Mouse (Mus musculus) cerebral cortex, adult 2 months (tissue): Measurements from ENCODE around the gene Fam50a.

Source experiments
- WGBS: fragments of 180-500 bp; shearing (Covaris S2); methylation state at CpG from one replicate; pipeline ENCODE4 v1.1.7; 2018; 5-methylcytosine and 5-hydroxymethylcytosine counted together

Gene Fam50a

DNA sequence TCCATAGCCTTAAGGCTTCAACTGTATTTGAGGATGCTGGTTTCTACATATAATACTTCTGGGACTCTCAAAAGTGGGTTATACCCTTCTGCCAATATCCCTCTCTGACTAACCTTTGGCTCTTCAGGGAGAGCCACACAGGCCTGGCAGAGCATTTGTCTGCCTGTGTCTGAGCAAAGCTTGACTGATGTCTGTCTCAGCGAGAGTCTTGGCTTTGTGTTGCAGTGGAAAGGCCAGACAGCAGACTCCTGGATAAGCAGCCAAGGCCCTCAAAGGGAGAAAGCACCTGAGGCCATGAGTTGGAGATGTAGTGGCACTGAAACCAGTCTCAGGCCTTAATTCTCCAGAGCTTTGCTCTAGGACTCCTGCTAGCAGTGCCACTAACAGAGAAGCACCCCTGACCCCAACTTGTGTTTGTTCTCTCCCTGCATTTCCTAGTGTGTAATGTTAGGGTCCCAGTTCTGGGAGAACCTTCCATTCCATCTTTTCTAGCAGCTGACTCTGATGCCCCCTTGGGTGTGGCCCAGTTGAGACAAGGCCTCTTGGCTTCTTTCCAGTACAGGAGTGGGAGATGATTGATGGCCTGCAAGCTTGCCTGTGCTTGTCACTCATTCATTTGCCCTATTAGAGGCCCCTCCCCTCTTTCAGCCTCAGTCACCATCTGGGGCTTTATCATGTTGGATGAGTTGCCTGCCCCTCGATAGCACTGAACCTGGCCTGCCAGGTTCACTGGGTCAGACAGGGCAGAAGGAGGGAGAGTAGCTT, 17.5 kb downstream of the Fam50a start:
- whole genome bisulfite sequencing: 27% methylated on average over 1 of the region's 2 CpGs

GRCm38 (mm10) chrX:74352645-74353466, 40.0 kb downstream of the Fam50a start:
- 11% methylated on average over 13 of the region's 13 CpGs for WGBS

DNA sequence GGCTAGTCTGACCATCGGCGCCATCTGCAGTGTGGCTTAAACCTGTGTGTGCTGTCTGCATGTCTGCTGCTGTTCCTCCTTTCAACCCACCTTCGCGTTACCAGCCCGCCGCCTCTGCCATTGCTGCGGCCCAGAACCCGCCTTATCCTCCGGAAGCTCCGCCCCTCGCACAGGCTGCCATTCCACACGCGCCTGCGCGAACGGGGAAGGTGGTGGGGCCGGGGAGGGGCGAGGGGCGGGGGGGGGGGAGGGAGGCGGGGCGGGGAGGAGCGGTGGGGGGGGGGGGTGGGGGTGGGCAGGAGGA, 40.6 kb downstream of the Fam50a start, which contains the start of gene Lage3:
Lage3 (minus strand) TSS at position 152 of the 304 bp plus-strand sequence.
- WGBS: 10% methylated on average over 11 of the region's 22 CpGs

- 89% methylated on average over 3 of the region's 3 CpGs for WGBS
These were observed 44.2 kb downstream of the Fam50a start for GRCm38 (mm10) chrX:74357069-74357468.

DNA sequence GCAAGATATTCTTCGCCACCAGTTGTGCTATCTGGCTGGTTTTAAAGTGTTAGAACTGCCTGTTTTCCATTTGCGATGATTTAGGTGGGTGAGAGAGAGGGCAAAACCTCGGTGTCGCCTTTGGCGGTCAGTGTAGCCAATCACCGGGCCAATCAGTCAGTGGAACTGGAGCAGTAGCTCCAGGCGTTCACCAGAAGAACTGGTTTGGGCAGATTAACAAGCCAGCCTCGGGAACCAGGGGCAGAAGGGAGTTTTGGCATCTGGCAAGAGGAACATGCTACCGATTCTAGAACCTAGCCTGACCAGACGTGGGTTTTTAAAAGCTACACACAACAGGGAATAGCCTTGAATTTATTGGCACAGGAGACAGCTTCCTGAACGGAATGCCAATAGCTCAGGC, 46.3 kb downstream of the Fam50a start:
- 60% methylated on average over 11 of the region's 11 CpGs for WGBS

DNA sequence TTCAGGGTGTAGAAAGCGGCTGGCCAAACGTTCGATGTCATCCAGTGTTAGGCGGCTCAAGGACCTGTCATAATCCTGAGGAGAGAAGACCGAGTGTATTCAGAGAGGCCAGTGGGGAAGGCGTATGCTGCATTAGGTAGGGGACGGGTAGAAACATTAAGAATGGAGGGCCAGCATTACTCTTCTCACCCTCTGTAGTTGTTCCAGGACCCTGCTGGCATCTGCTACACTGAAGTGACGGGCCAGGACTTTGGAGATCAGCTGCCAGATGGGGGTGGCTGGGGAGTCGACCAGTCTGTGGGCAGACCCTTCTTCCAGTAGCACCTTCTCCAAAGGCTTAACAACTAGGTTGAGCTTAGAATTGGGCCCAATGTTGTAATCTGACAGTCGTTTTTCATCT, 54.7 kb downstream of the Fam50a start:
- 41% methylated on average over 10 of the region's 10 CpGs for WGBS

DNA sequence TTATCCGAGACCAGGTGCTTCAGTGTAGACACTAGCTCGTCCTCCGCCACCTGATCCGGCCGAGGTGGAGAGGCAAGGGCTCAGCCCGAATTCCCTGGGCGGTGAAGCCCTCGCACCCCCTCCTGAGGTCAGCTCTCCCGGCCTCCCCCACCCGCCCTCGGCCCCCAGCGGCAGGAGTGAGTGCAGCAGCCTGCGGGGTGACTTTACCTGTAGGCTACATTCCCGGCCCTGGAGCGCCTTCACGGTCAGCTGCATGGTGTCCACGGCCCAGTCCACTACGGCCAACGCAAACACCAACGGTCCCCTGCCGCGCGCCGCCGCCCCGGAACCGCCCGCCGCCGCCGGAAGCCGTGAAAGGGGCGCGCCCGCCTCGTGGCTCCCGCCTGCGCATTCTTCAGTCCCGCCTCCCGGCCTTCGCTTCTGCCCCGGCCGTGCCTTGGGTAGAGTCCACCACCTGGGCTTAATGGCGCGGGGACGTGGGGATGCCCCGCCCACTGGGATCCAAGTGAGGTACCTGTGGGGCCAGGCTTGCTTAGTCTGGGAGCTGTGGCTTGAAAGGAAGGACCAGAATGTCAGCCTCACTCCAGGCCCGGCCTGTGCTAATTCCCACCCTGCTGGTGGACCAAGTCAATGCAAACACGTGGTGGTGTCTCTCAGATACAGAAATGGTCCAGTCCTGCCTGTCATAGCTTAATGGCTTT, 55.5 kb downstream of the Fam50a start:
- 4% methylated on average over 40 of the region's 49 CpGs for WGBS
